Mouse (Mus musculus) ovary, adult 18-20 months (tissue): ENCODE results near the gene Fbxo17.

Experiments
- DNase-seq: peaks from one replicate; pipeline ENCODE4 v3.0.0; 2022; ENCODE audit warnings: low spot score, mixed read lengths

Fbxo17 gene

DNA sequence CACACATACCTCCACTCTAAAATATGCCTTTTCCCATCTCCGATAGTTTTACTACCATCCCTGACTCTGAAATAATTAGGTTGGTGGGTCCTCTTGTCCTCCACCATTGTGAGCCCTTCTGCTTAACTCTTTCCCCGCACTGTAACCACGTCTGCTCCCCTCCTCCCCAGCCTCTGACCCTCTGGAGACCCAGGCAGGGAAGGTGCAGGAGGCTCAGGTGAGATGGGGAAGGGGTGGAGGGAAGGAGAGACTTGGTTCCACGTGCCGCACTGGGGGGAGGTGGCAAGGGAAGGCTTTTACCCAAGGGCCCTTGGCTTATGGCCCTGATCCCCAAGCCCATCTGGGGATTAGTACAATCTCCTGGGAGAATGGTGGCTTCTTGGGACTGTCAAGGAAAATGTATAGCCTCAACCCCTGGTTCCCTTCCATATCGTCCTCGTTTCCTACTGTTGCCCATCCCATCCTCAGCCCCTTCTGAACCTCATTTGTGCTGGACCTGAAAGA is 50.9 kb downstream of the Fbxo17 start, which contains the start of gene Nfkbib:
Nfkbib (minus strand) TSS at position 51 of the 504 bp plus-strand sequence.
- no peak for DNase-seq

DNA sequence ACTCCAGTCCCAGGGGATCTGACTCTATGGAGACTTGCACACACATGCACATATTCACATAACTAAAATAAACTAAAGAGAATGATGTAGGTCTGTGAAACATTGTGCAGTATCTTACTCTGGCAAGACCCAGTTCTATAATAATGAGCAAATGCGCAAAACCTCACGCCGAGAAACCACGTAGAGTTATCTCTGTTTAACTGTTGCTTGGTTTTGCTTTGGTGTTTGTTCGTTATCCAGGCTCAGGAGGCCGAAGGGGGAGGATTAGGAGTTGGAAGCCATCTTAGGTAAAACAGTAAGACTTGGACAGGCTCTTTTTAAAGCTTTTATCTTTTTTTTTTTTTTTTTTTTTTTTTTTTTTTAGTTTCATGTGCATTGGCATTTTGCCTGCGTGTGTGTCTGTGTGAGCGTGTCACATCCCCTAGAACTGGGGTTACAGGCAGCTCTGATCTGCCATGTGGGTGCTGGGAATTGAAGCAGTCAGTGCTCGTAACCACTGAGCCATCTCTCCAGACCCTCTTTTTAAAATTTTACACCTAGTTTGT is 52.9 kb downstream of the Fbxo17 start:
- DNase-seq = no peak

DNA sequence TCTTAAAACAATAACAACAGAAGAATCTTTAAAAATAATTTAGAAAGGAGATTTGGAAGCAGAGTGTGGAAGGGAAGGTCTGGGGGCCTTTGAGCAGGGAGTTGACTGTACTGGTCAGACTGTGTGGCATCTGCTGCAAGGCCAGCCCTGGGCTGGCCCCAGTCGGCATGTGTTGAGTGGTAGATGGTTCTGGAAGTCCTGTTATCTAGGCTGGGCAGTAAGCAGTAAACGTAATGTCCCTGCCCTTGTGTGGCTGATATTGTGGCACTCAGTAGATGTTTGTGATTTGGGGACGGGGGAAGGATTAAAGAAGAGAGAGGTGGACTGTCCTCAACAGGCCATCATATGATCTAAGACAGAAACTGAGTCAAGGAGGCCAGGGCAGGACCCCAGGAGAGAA is 53.7 kb downstream of the Fbxo17 start:
- DNase-seq = no peak

DNA sequence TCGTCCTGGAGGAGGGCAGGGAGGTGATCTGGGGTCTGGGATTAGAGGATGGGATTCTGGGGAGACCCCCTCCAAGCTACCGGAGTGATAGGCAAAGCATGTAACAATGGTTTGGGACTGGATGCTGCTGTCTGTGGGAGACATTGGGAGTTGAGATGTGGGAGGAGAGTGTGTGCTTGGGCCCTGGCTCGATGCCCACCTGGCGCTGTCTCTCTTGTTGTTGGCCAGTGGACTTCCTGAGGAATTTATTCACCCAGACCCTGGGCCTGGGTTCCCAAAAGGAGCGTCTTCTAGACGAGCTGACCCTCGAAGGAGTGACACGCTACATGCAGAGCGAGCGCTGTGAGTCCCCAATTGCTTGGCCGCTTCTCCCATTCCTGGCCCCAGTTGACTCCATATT is 55.3 kb downstream of the Fbxo17 start:
- no peak for DNase-seq

DNA sequence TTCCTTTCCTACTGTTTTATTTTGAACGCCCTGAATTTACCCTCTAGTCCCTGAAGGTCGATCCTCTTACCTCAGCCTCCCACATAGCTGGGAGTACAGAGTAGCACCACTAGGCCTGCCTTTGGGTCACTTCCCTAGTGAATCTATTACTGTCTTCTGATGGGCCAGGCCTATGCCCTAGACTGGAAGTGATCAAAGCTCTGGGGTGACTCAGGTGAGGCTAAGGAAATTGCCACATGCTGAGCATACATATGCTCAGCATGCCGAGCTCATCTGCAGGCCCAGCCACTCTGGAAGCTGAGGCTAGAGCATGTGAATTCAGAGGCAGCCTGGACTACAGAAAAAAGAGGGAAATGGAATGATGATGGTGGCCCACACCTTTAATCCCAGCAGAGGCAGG is 56.6 kb downstream of the Fbxo17 start:
- DNase-seq = no peak

DNA sequence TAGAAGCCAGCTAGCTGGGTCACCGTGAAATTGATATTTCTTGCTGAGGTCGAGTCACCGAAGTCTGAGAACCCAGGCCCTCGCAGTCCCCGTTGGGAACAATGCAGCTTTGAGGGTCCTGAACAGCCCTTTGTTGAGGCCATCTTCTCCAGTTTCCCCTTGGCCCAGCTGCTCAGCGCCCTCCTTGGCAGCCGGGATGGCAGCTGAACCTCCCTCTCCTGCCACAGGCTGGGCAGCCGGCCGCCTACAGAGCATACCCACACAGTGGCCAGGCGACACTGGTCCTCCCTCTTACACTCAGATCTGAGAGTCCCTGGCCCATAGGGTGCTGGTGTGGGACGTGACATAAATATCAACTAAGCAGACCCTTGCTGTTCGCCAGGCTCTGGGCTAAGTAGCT is 57.6 kb downstream of the Fbxo17 start:
- DNase-seq = no peak

DNA sequence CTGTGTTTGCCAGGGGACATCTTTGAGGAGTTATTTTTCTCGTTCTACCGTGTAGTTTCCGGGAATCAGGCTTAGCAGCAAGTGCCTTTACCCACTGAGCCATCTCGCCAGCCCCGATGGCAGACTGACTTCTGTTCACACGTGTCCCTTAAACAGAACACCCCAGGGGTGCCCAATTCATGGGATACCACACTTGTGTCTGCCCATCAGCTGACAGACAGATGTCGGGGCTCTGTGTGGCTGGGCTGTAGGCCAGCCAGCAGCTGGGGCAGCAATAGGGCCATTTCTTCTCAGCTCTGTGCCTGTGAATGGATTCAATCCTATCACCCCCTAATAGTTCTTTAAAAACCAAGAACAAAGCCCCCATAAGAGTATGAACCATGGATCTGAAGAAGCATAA is 58.5 kb downstream of the Fbxo17 start:
- DNase-seq = no peak

DNA sequence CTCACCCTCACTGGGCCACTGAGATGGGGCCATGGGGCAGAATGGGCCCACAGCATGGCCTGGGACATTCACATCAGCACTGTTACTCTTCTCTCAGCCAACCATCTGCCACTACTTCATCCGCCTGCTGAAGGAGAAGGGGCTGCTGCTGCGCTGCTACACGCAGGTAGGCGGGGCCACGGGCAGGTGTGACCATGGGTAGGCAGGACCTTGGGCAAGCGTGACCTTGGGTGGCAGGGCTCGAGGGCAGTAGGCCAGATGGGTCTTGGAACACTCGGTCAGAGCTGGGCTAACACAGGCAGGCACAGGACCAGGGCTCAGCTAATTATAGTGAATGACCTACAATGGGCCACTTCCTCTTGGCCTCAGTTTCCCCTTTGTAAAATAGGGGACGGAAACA is 62.2 kb downstream of the Fbxo17 start:
- DNase-seq = no peak

DNA sequence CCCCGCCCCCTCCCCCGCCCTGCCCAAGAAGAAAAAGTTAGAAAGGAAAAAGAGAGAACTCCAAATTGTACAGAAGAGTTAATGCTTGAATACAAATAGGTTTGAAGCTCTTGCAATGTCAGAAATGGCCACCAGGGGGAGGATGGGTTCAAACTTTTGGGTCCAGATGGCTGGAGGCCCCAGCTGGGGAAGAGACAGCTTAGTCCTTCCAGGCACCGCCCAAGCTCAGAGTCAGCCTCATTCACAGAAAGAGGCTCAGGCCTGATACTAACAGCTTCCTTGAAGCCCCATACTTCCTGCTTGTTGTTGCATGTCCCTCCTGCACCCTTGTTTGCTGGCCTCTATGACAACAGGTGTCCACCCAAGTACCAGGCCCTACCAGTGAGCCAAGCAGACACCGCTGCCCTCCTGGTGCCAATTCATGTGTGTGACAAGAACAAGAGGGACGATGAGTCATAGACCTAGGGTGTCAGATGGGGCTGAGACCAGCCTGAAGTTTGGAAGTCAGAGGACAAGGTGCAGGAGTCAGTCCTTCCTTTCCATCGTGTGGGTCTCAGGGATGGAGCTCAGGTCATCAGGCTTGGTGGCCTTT is 63.6 kb downstream of the Fbxo17 start:
- DNase-seq = peak; percentile 52

DNA sequence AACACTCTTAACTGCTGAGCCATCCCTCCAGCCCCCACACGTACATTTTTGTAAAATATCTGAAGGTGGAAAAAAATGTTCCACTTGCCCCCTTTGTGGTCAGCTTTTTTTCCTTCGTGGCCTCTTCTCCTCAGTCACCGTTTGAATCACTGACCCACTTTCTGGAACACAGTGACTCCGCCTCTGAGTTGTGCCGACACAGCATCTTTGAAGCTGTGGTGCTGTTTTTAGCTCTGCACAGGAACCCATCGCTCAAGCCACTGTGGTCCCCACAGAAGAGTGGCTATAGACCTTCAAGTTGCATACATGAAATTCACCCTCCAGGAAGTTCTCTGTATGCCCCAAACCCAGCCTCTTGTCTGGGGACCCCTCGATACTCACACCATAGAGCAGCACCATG is 64.3 kb downstream of the Fbxo17 start:
- DNase-seq = no peak

DNA sequence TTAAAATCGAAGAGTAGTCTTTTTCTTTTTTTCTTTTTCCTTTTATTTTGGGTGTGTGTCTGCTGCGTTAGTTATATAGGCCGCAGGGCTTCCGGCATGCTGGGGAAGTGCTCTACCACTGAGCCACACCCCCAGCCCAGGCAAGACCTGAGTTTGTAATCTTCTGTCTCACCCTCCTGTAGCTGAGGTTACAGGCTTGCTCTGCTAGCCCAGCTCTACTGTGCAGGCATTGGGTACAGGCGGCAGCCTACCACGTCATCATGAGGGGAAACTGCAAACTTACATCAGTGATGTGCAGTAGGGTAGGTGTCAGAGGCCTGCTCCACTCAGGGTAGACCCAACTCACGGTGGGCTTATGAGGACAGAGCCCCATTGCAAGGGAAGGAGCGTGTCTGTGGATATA is 64.7 kb downstream of the Fbxo17 start:
- DNase-seq = no peak

DNA sequence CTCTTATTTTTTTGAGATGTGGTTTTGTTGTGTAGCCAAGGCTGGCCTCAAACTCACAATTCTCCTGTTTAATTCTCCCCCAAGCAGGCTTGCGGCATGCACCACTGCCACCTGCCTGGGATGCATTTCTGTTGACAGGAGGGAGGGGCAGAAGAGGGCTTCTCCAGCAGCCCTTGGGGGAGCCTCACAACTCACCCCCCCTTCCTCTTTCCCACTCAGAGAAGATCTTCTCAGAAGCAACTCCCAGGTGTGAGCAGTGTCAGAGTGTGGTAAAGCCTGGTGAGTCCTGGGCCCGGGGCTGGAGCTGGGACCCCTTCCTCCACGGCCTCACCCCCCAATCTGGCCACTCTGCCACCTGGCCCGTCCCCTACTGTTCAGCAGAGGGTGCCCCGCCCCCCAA is 68.6 kb downstream of the Fbxo17 start:
- DNase-seq = no peak
